ENCODE assay signal across 8 mouse cellular contexts in genomic region chr5:91402339-91403211, GRCm38 (mm10). TPM values are rescaled to one million over a fixed set of nuclear protein-coding genes. Genes with fewer than 3 reads are reported as not detected.
A peak's percentile ranks its signal among the peaks of the same experiment; 100 is the strongest.
DNase-seq lines count a peak whose midpoint lies in the region; ATAC-seq lines count a peak whose summit lies in the region.

TSS of gene Btc (minus strand) at chr5:91402994.

- 24% methylated on average over 19 of the region's 19 CpGs for WGBS in hindbrain, embryonic 13.5 days

- no peak within 1 kb of the TSS for H3K27ac ChIP-seq in hindbrain, embryonic 13.5 days

- ATAC-seq in hindbrain, embryonic 13.5 days (ENCODE audit: low FRiP score): 0 out of 2 replicates have a peak, but pooled peaks have one; percentile 43

- peak; percentile 55 for DNase-seq in ES-CJ7 (ENCODE audit: low read depth, low spot score)
- peak; percentile 7 for DNase-seq in cerebellum, adult 8-10 months
- DNase-seq in frontal cortex, postnatal 25 days (ENCODE audit: low spot score in 2 of 2): peak; percentile 14 to 34
- peak; percentile 34 to 61 for DNase-seq in layer of hippocampus, postnatal 36 days
- DNase-seq in lung, postnatal 36 days: peak; percentile 71
- DNase-seq in retina, embryonic 14.5 days (ENCODE audit: low spot score): peak; percentile 54
- peak; percentile 78 for DNase-seq in thymus, postnatal 4 days

- peak within 1 kb of the TSS; percentile 28 for H3K4me3 ChIP-seq in hindbrain, embryonic 13.5 days

- H3K36me3 ChIP-seq in hindbrain, embryonic 13.5 days: no peaks in the 10 kb centered on the region

- H3K27me3 ChIP-seq in hindbrain, embryonic 13.5 days: peaks cover 4% of the 10 kb centered on the region; the same call in 1 of the 2 replicates

- H3K9ac ChIP-seq in hindbrain, embryonic 13.5 days: peak within 1 kb of the TSS; percentile 53

- H3K4me1 ChIP-seq in hindbrain, embryonic 13.5 days (replicated peaks): peaks cover 8% of the 10 kb centered on the region; the same call in 1 of the 2 replicates

- H3K9me3 ChIP-seq in hindbrain, embryonic 13.5 days: no peaks in the 10 kb centered on the region

- peak within 1 kb of the TSS; percentile 50 for H3K4me2 ChIP-seq in hindbrain, embryonic 13.5 days

RNA-seq across cellular contexts. Expression of gene Btc, which starts in this region (rescaled TPM):
- polyA plus RNA-seq in hindbrain, embryonic 13.5 days (2015; fragmentation: Nextera tagmentation; extraction: Ambion mirVana): not detected in 2 replicates
- total RNA-seq in layer of hippocampus, postnatal 36 days (2021): 1 to 10 TPM in 1 of 2 experiments, under 1 TPM in 1; 0.43 to 1.6 TPM

Comparison
In these comparisons a context has a peak if more than half of its experiments do, and no peak if none do; other contexts are left out.
1. Peak in ATAC-seq, H3K4me3 ChIP-seq, H3K9ac ChIP-seq and H3K4me2 ChIP-seq in hindbrain, embryonic 13.5 days; RNA of the gene not detected or under 1 TPM.
2. DNase-seq: peak in every context shown above with its lines; median percentile 78 in thymus, postnatal 4 days; 71 in lung, postnatal 36 days; 55 in ES-CJ7; 54 in retina, embryonic 14.5 days; 48 in layer of hippocampus, postnatal 36 days; 24 in frontal cortex, postnatal 25 days; 7 in cerebellum, adult 8-10 months.